19 mouse cellular contexts compared by ENCODE assay signal in the genomic region with DNA sequence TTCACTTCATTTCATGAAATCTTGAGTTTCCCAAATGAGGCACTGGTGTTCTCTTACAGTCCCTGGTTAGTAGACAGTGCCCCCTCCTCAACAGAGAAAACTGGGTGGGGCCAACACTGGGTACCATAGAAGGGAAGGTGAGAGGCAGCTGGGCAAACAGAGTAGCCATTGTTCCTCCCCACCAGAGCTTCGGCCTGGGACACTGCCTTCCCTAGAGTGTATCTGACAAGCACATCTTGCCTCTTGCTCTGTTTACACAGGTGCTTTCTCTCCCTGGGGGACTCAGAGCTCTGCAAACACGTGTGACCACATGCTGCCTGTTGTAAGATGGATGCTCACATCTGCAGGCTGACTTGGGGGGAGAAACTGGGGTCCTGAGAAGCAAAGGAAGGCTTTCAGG.
DNase-seq lines count a peak whose midpoint lies in the region; ATAC-seq lines count a peak whose summit lies in the region.
"Had no signal": no experiment of that assay in that cellular context is flagged by ENCODE, and none has a peak within 500 bp of the region (broad histone marks: within the 10 kb centered on the region; RNA-seq: fewer than 3 reads in every experiment).

No protein-coding gene starts in this region.

- peak; percentile 74 for DNase-seq in heart, adult 11 months
- no peak for DNase-seq in heart, postnatal 10 days
- peak; percentile 27 for DNase-seq in midbrain, embryonic 10.5 days (ENCODE audit: low spot score)
- no peak for DNase-seq in midbrain, embryonic 14.5 days
- peak; percentile 70 for DNase-seq in embryonic facial prominence, embryonic 11.5 days (ENCODE audit: low spot score)
- no peak for DNase-seq in ovary, postnatal 14 days (ENCODE audit: low spot score)
- DNase-seq: adrenal gland, adult 8-10 months; cerebellum, adult 9-11 months; gastrocnemius, postnatal 14 days; heart, postnatal 4 days; kidney, adult 11 months; right cerebral cortex, adult 18-20 months; thymus, adult 2 months had no signal

- no peak overlapping the region for H3K4me2 ChIP-seq in midbrain, embryonic 14.5 days (ENCODE audit: low read length)
- no peak overlapping the region for H3K4me2 ChIP-seq in embryonic facial prominence, embryonic 11.5 days (ENCODE audit: low read depth, low read length)
- no peak overlapping the region for H3K4me2 ChIP-seq in stomach, embryonic 15.5 days
- H3K4me2 ChIP-seq: limb, embryonic 13.5 days had no signal

- H3K9me3 ChIP-seq in midbrain, embryonic 10.5 days (replicated peaks) = 0 out of 2 replicates have a peak, but pooled peaks cover 4% of the 10 kb centered on the region
- H3K9me3 ChIP-seq in midbrain, embryonic 14.5 days (ENCODE audit: control insufficient read depth, low read length) = no peaks in the 10 kb centered on the region
- no peaks in the 10 kb centered on the region for H3K9me3 ChIP-seq in embryonic facial prominence, embryonic 11.5 days (replicated peaks; ENCODE audit: control insufficient read depth, low read length)
- H3K9me3 ChIP-seq in stomach, embryonic 15.5 days = no peaks in the 10 kb centered on the region
- H3K9me3 ChIP-seq: heart, embryonic 10.5 days had no signal

- H3K9ac ChIP-seq in midbrain, embryonic 14.5 days (replicated peaks; ENCODE audit: low read length) = no peak overlapping the region
- H3K9ac ChIP-seq in embryonic facial prominence, embryonic 11.5 days (replicated peaks; ENCODE audit: low read length) = no peak overlapping the region
- H3K9ac ChIP-seq in stomach, embryonic 15.5 days = no peak overlapping the region
- H3K9ac ChIP-seq: forebrain, postnatal 0 days; limb, embryonic 13.5 days had no signal

- H3K36me3 ChIP-seq in midbrain, embryonic 10.5 days = no peaks in the 10 kb centered on the region
- H3K36me3 ChIP-seq in midbrain, embryonic 14.5 days (ENCODE audit: control insufficient read depth, insufficient read depth, low read length) = no peaks in the 10 kb centered on the region
- no peaks in the 10 kb centered on the region; the same call in 1 of the 2 replicates for H3K36me3 ChIP-seq in embryonic facial prominence, embryonic 11.5 days (replicated peaks; ENCODE audit: control insufficient read depth, insufficient read depth, low read depth, low read length)
- no peaks in the 10 kb centered on the region for H3K36me3 ChIP-seq in stomach, embryonic 15.5 days
- H3K36me3 ChIP-seq: heart, embryonic 10.5 days; limb, embryonic 13.5 days had no signal

- H3K4me1 ChIP-seq in midbrain, embryonic 10.5 days = peaks cover 11% of the 10 kb centered on the region
- no peaks in the 10 kb centered on the region for H3K4me1 ChIP-seq in midbrain, embryonic 14.5 days (ENCODE audit: control insufficient read depth, insufficient read depth, low read length)
- no peaks in the 10 kb centered on the region for H3K4me1 ChIP-seq in embryonic facial prominence, embryonic 11.5 days (ENCODE audit: control insufficient read depth, insufficient read depth, low read length)
- H3K4me1 ChIP-seq in stomach, embryonic 15.5 days = peaks cover 9% of the 10 kb centered on the region; the same call in 1 of the 2 replicates

- no peak for ATAC-seq in midbrain, embryonic 14.5 days (ENCODE audit: low FRiP score, low TSS enrichment)
- ATAC-seq in embryonic facial prominence, embryonic 11.5 days (replicated peaks; ENCODE audit: insufficient number of reproducible peaks, low FRiP score, low TSS enrichment, low read depth) = peak; percentile 89
- ATAC-seq in stomach, embryonic 15.5 days (ENCODE audit: insufficient read depth, low FRiP score, low read depth) = peak; percentile 53; the same call in 1 of the 2 replicates
- no peak for ATAC-seq in monocyte, adult 5-6 weeks (replicated peaks; ENCODE audit: insufficient number of reproducible peaks, low FRiP score, low TSS enrichment, poor library complexity, severe bottlenecking)

- H3K27ac ChIP-seq in midbrain, embryonic 10.5 days (replicated peaks) = peak overlapping the region; percentile 76
- H3K27ac ChIP-seq in midbrain, embryonic 14.5 days (replicated peaks; ENCODE audit: low read depth, low read length) = no peak overlapping the region
- peak overlapping the region; percentile 48; the same call in 1 of the 2 replicates for H3K27ac ChIP-seq in embryonic facial prominence, embryonic 11.5 days (replicated peaks; ENCODE audit: low read depth, low read length)
- H3K27ac ChIP-seq in stomach, embryonic 15.5 days = no peak overlapping the region
- H3K27ac ChIP-seq: left cerebral cortex, adult 2 months; limb, embryonic 13.5 days had no signal

- intact Hi-C loops in heart, postnatal 10 days (cut with DNase I) = no loop called here

- WGBS in midbrain, embryonic 10.5 days = 23% methylated on average over 2 of the region's 2 CpGs
- WGBS in midbrain, embryonic 14.5 days = 29% methylated on average over 2 of the region's 2 CpGs
- WGBS in embryonic facial prominence, embryonic 11.5 days = 14% methylated on average over 2 of the region's 2 CpGs
- 19% methylated on average over 2 of the region's 2 CpGs for WGBS in stomach, embryonic 15.5 days

- H3K4me3 ChIP-seq in midbrain, embryonic 10.5 days = no peak overlapping the region
- H3K4me3 ChIP-seq in midbrain, embryonic 14.5 days (replicated peaks; ENCODE audit: low read depth, low read length) = no peak overlapping the region
- H3K4me3 ChIP-seq in embryonic facial prominence, embryonic 11.5 days (ENCODE audit: low read depth, low read length) = no peak overlapping the region
- no peak overlapping the region for H3K4me3 ChIP-seq in stomach, embryonic 15.5 days (replicated peaks)
- H3K4me3 ChIP-seq: heart, embryonic 10.5 days; left cerebral cortex, adult 2 months; limb, embryonic 13.5 days had no signal

- no peaks in the 10 kb centered on the region for H3K27me3 ChIP-seq in midbrain, embryonic 10.5 days (ENCODE audit: low read depth, poor library complexity, severe bottlenecking)
- H3K27me3 ChIP-seq in midbrain, embryonic 14.5 days (ENCODE audit: control insufficient read depth, insufficient read depth, low read length) = no peaks in the 10 kb centered on the region
- H3K27me3 ChIP-seq in embryonic facial prominence, embryonic 11.5 days (ENCODE audit: control insufficient read depth, insufficient read depth, low read length) = no peaks in the 10 kb centered on the region
- H3K27me3 ChIP-seq in stomach, embryonic 15.5 days (replicated peaks) = no peaks in the 10 kb centered on the region

Comparison
In these comparisons a context has a peak if more than half of its experiments do, and no peak if none do; other contexts are left out.
1. DNase-seq: peak in heart, adult 11 months (single experiment), midbrain, embryonic 10.5 days (single experiment) and embryonic facial prominence, embryonic 11.5 days (single experiment); none in heart, postnatal 10 days (0 of 2), midbrain, embryonic 14.5 days (single experiment) and ovary, postnatal 14 days (single experiment).
2. H3K27ac ChIP-seq: peak in midbrain, embryonic 10.5 days (single experiment) and embryonic facial prominence, embryonic 11.5 days (single experiment); none in midbrain, embryonic 14.5 days (single experiment) and stomach, embryonic 15.5 days (single experiment).
3. ATAC-seq: peak in embryonic facial prominence, embryonic 11.5 days (single experiment) and stomach, embryonic 15.5 days (single experiment); none in midbrain, embryonic 14.5 days (single experiment) and monocyte, adult 5-6 weeks (single experiment).